27 mouse cellular contexts compared by ENCODE assay signal in genomic region chr3:157979619-157980018, GRCm38 (mm10). TPM values are rescaled to one million over a fixed set of nuclear protein-coding genes. Genes with fewer than 3 reads are reported as not detected.
"Had no signal": no experiment of that assay in that cellular context is flagged by ENCODE, and none has a peak within 500 bp of the region (broad histone marks: within the 10 kb centered on the region; RNA-seq: fewer than 3 reads in every experiment).

No protein-coding gene starts in this region.

- H3K9me3 ChIP-seq: heart, embryonic 10.5 days; heart, embryonic 12.5 days; hindbrain, embryonic 10.5 days; hindbrain, embryonic 12.5 days; intestine, embryonic 15.5 days; limb, embryonic 10.5 days; limb, embryonic 12.5 days; liver, embryonic 13.5 days had no signal

- H3K4me3 ChIP-seq: gastrocnemius, adult 2 months; heart, embryonic 10.5 days; heart, embryonic 12.5 days; hindbrain, embryonic 10.5 days; hindbrain, embryonic 12.5 days; intestine, embryonic 15.5 days; layer of hippocampus, adult 2 months; left cerebral cortex, adult 2 months; limb, embryonic 10.5 days; limb, embryonic 12.5 days; liver, embryonic 13.5 days had no signal

- H3K4me2 ChIP-seq: heart, embryonic 12.5 days; hindbrain, embryonic 12.5 days; hindbrain, embryonic 14.5 days; intestine, embryonic 15.5 days; limb, embryonic 12.5 days; liver, embryonic 11.5 days; liver, embryonic 13.5 days had no signal

- H3K9ac ChIP-seq: heart, embryonic 12.5 days; hindbrain, embryonic 12.5 days; hindbrain, embryonic 14.5 days; intestine, embryonic 15.5 days; limb, embryonic 12.5 days; liver, embryonic 13.5 days had no signal

- H3K27me3 ChIP-seq: heart, embryonic 12.5 days; hindbrain, embryonic 12.5 days; intestine, embryonic 15.5 days; limb, embryonic 12.5 days; liver, embryonic 13.5 days had no signal

- ATAC-seq: hindbrain, embryonic 16.5 days; inflammation-experienced regulatory T-cells, adult 6 months; intestine, embryonic 15.5 days; intestine, postnatal 0 days had no signal

- H3K27ac ChIP-seq: gastrocnemius, adult 2 months; heart, embryonic 10.5 days; hindbrain, embryonic 10.5 days; hindbrain, embryonic 12.5 days; hindbrain, embryonic 14.5 days; intestine, embryonic 15.5 days; kidney, postnatal 0 days; layer of hippocampus, adult 2 months; left cerebral cortex, adult 2 months; limb, embryonic 10.5 days; limb, embryonic 12.5 days; liver, embryonic 13.5 days had no signal

- H3K4me1 ChIP-seq: heart, embryonic 10.5 days; heart, embryonic 12.5 days; hindbrain, embryonic 10.5 days; hindbrain, embryonic 12.5 days; intestine, embryonic 15.5 days; limb, embryonic 10.5 days; limb, embryonic 12.5 days; liver, embryonic 13.5 days had no signal

- DNase-seq: gastrocnemius, adult 2 months; gastrocnemius, postnatal 10 days; gastrocnemius, postnatal 25 days; heart, adult 18-20 months; heart, postnatal 10 days; heart, postnatal 4 days; kidney, adult 2 months; kidney, adult 9 months; kidney, postnatal 14 days; kidney, postnatal 4 days; liver; liver, embryonic 13.5 days had no signal

RNA-seq across cellular contexts. Expression of gene Cth, which starts 54.7 kb away (rescaled TPM):
- polyA plus RNA-seq: inflammation-experienced regulatory T-cells, adult 6 months had no signal
